23 mouse cellular contexts compared by ENCODE assay signal in genomic region chr13:112355794-112356486, GRCm38 (mm10).
A peak's percentile ranks its signal among the peaks of the same experiment; 100 is the strongest.
DNase-seq lines count a peak whose midpoint lies in the region; ATAC-seq lines count a peak whose summit lies in the region.
"Had no signal": no experiment of that assay in that cellular context is flagged by ENCODE, and none has a peak within 500 bp of the region (broad histone marks: within the 10 kb centered on the region; RNA-seq: fewer than 3 reads in every experiment).

No protein-coding gene starts in this region.

- H3K27me3 ChIP-seq in heart, embryonic 10.5 days (ENCODE audit: insufficient read depth, poor library complexity, severe bottlenecking) = no peaks in the 10 kb centered on the region
- H3K27me3 ChIP-seq: embryonic facial prominence, embryonic 12.5 days; forebrain, embryonic 12.5 days; heart, embryonic 12.5 days; hindbrain, embryonic 12.5 days; intestine, embryonic 15.5 days; Patski had no signal

- DNase-seq in heart, adult 11 months = peak; percentile 91
- DNase-seq in heart, embryonic 10.5 days (ENCODE audit: low spot score) = no peak
- peak; percentile 46 for DNase-seq in R1 (ENCODE audit: low read depth, low spot score)
- DNase-seq in induced T-regulatory cell, adult 2 months (ENCODE audit: low read depth) = peak; percentile 50
- no peak for DNase-seq in layer of hippocampus, adult 18-20 months (ENCODE audit: low spot score in 2 of 2)
- DNase-seq in right cerebral cortex, adult 2 months (ENCODE audit: low spot score in 2 of 2) = no peak
- DNase-seq in gastrocnemius, postnatal 4 days (ENCODE audit: low spot score in 2 of 2) = no peak
- DNase-seq: adrenal gland, adult 8-10 months; adrenal gland, postnatal 36 days; cerebellum, adult 11-12 months; cerebellum, adult 9-10 months; cerebellum, postnatal 25 days; gastrocnemius, postnatal 10 days; heart, postnatal 4 days; kidney, adult 18-20 months had no signal

- no peak overlapping the region for H3K27ac ChIP-seq in heart, embryonic 10.5 days
- H3K27ac ChIP-seq: embryonic facial prominence, embryonic 12.5 days; forebrain, embryonic 12.5 days; hindbrain, embryonic 12.5 days; intestine, embryonic 15.5 days had no signal

- H3K9me3 ChIP-seq in heart, embryonic 10.5 days = no peaks in the 10 kb centered on the region
- H3K9me3 ChIP-seq: embryonic facial prominence, embryonic 12.5 days; forebrain, embryonic 12.5 days; heart, embryonic 12.5 days; hindbrain, embryonic 12.5 days; intestine, embryonic 15.5 days had no signal

- ATAC-seq in CD4-positive, CD25-positive, alpha-beta regulatory T cell, adult 4 months = peak; percentile 44
- ATAC-seq: hindbrain, embryonic 16.5 days; intestine, embryonic 15.5 days; Patski had no signal

- H3K4me3 ChIP-seq in heart, embryonic 10.5 days = no peak overlapping the region
- H3K4me3 ChIP-seq: embryonic facial prominence, embryonic 12.5 days; forebrain, embryonic 12.5 days; heart, embryonic 12.5 days; hindbrain, embryonic 12.5 days; intestine, embryonic 15.5 days had no signal

- WGBS in heart, embryonic 10.5 days = 78% methylated on average over 20 of the region's 20 CpGs

- H3K36me3 ChIP-seq in heart, embryonic 10.5 days = no peaks in the 10 kb centered on the region
- H3K36me3 ChIP-seq: embryonic facial prominence, embryonic 12.5 days; forebrain, embryonic 12.5 days; heart, embryonic 12.5 days; hindbrain, embryonic 12.5 days; intestine, embryonic 15.5 days had no signal

- H3K4me1 ChIP-seq in heart, embryonic 10.5 days = peaks cover 33% of the 10 kb centered on the region
- H3K4me1 ChIP-seq: intestine, embryonic 15.5 days had no signal

Comparison
In these comparisons a context has a peak if more than half of its experiments do, and no peak if none do; other contexts are left out.
1. DNase-seq: peak in heart, adult 11 months (single experiment), R1 (single experiment) and induced T-regulatory cell, adult 2 months (single experiment); none in heart, embryonic 10.5 days (single experiment), layer of hippocampus, adult 18-20 months (0 of 2), right cerebral cortex, adult 2 months (0 of 2) and gastrocnemius, postnatal 4 days (0 of 2).